8 mouse cellular contexts compared by ENCODE assay signal in the genomic region with DNA sequence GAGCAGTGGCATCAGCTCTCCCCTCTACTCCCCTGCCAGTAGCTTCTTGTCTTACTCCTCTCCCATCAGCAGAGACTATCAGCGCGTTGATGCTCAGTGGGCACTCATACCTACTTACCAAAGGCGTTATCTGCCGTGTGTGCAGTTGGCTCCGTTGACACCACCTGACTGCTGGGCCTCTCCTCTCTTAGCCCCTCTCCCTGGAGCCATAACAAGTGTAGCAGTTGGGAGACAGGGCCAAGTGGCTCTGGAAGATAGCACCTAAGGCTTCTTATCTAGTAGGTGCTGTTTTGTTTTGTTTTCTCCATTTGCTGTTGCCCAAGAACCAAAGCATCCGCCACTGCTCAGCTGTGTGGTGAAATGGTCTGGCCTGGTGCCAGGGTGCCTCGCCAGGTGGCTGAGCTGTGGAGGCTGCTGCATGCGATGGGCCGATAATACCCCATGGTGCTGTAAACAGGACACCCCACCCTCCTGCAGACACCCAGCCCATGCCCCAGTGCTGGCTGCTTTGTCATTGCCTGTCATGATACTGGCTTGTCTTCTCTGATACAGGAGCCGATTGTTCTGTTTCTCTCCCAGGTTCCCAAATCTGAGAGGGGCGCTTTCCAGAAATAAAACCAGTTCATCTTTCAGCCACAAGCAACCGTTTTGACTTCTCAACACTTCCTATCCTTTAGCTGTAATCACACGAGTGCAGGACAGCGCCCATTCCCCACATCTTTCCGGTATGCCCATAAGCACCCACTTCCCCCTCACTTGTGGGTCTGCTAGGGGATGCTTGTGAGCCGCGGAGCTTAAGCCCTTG. TPM values are rescaled to one million over a fixed set of nuclear protein-coding genes. Genes with fewer than 3 reads are reported as not detected.
DNase-seq lines count a peak whose midpoint lies in the region; ATAC-seq lines count a peak whose summit lies in the region.

No protein-coding gene starts in this region.

- no peak overlapping the region for H3K4me2 ChIP-seq in forebrain, embryonic 11.5 days (ENCODE audit: low read depth, low read length, severe bottlenecking)
- no peak overlapping the region for H3K4me2 ChIP-seq in lung, embryonic 15.5 days

- 88% methylated on average over 17 of the region's 17 CpGs for WGBS in forebrain, embryonic 11.5 days
- WGBS in lung, embryonic 15.5 days = 66% methylated on average over 17 of the region's 17 CpGs

- no peaks in the 10 kb centered on the region for H3K36me3 ChIP-seq in forebrain, embryonic 11.5 days (ENCODE audit: control insufficient read depth, insufficient read depth, low read length)
- H3K36me3 ChIP-seq in lung, embryonic 15.5 days = no peaks in the 10 kb centered on the region

- peak; percentile 60 for DNase-seq in layer of hippocampus, adult 9-11 months
- no peak for DNase-seq in layer of hippocampus, postnatal 25 days (ENCODE audit: extremely low spot score in 1 of 2, low spot score in 1 of 2)
- peak; percentile 42 for DNase-seq in Muller cell, postnatal 12 days (ENCODE audit: inconsistent ontology term)
- DNase-seq in forebrain, embryonic 11.5 days (ENCODE audit: low spot score) = peak; percentile 67
- DNase-seq in heart, postnatal 4 days = peak; percentile 70
- DNase-seq in spleen, postnatal 14 days (ENCODE audit: low spot score in 2 of 2) = peak; percentile 91 to 95
- DNase-seq in urinary bladder, adult 2 months (ENCODE audit: low spot score) = no peak

- H3K9me3 ChIP-seq in forebrain, embryonic 11.5 days (ENCODE audit: control insufficient read depth, low read length) = no peaks in the 10 kb centered on the region
- no peaks in the 10 kb centered on the region for H3K9me3 ChIP-seq in lung, embryonic 15.5 days

- H3K27ac ChIP-seq in forebrain, embryonic 11.5 days (ENCODE audit: low read depth, low read length) = no peak overlapping the region
- H3K27ac ChIP-seq in lung, embryonic 15.5 days = no peak overlapping the region

- no peaks in the 10 kb centered on the region for H3K27me3 ChIP-seq in forebrain, embryonic 11.5 days (ENCODE audit: control insufficient read depth, insufficient read depth, low read length)
- no peaks in the 10 kb centered on the region for H3K27me3 ChIP-seq in lung, embryonic 15.5 days

- no peaks in the 10 kb centered on the region for H3K4me1 ChIP-seq in forebrain, embryonic 11.5 days (replicated peaks; ENCODE audit: control insufficient read depth, insufficient read depth, low read length)
- H3K4me1 ChIP-seq in lung, embryonic 15.5 days = peaks cover 18% of the 10 kb centered on the region

- ATAC-seq in forebrain, embryonic 11.5 days (replicated peaks; ENCODE audit: low FRiP score) = 0 out of 2 replicates have a peak, but pooled peaks have one; percentile 51
- ATAC-seq in lung, embryonic 15.5 days (ENCODE audit: borderline replicate concordance, extremely low read depth, low FRiP score, low TSS enrichment) = peak; percentile 72; the same call in 1 of the 2 replicates

- H3K9ac ChIP-seq in forebrain, embryonic 11.5 days (ENCODE audit: low read length) = no peak overlapping the region
- H3K9ac ChIP-seq in lung, embryonic 15.5 days = no peak overlapping the region

- no peak overlapping the region for H3K4me3 ChIP-seq in forebrain, embryonic 11.5 days (ENCODE audit: low read depth, low read length)
- no peak overlapping the region for H3K4me3 ChIP-seq in lung, embryonic 15.5 days

RNA-seq across cellular contexts. Expression of a gene that starts 19.9 kb away (rescaled TPM):
- 1 to 10 TPM; 3.2 to 7.2 TPM for total RNA-seq in layer of hippocampus, postnatal 25 days (2021)
- polyA plus RNA-seq in forebrain, embryonic 11.5 days (2014; fragmentation: Nextera tagmentation; extraction: Ambion mirVana) = 8.9 and 10.1 TPM in 2 replicates
- 10 to 100 TPM in 1 of 2 experiments, 1 to 10 TPM in 1; 8.4 to 11.5 TPM for total RNA-seq in heart, postnatal 4 days (2021)
- 13.0 and 13.8 TPM in 2 replicates for polyA plus RNA-seq in lung, embryonic 15.5 days (2015; fragmentation: Nextera tagmentation; extraction: Ambion mirVana)
- 20.8 and 23.0 TPM in 2 replicates for polyA plus RNA-seq in urinary bladder, adult 2 months (2012; rRNA removed)

RNA-seq across cellular contexts. Expression of a gene that starts 27.8 kb away (rescaled TPM):
- total RNA-seq in layer of hippocampus, postnatal 25 days (2021) = 10 to 100 TPM; 69.7 to 69.9 TPM
- 116 and 118 TPM in 2 replicates for polyA plus RNA-seq in forebrain, embryonic 11.5 days (2014; fragmentation: Nextera tagmentation; extraction: Ambion mirVana)
- total RNA-seq in heart, postnatal 4 days (2021) = 10 to 100 TPM; 57.1 to 60.5 TPM
- 100 and 102 TPM in 2 replicates for polyA plus RNA-seq in lung, embryonic 15.5 days (2015; fragmentation: Nextera tagmentation; extraction: Ambion mirVana)
- 55.1 and 66.5 TPM in 2 replicates for polyA plus RNA-seq in urinary bladder, adult 2 months (2012; rRNA removed)

RNA-seq across cellular contexts. Expression of a gene that starts 46.6 kb away (rescaled TPM):
- total RNA-seq in layer of hippocampus, postnatal 25 days (2021) = 10 to 100 TPM; 74.8 to 75.5 TPM
- 85.3 and 94.0 TPM in 2 replicates for polyA plus RNA-seq in forebrain, embryonic 11.5 days (2014; fragmentation: Nextera tagmentation; extraction: Ambion mirVana)
- total RNA-seq in heart, postnatal 4 days (2021) = 10 to 100 TPM; 52.9 to 54.3 TPM
- 78.0 and 80.1 TPM in 2 replicates for polyA plus RNA-seq in lung, embryonic 15.5 days (2015; fragmentation: Nextera tagmentation; extraction: Ambion mirVana)
- polyA plus RNA-seq in urinary bladder, adult 2 months (2012; rRNA removed) = 36.3 and 38.0 TPM in 2 replicates

RNA-seq across cellular contexts. Expression of a gene that starts 57.2 kb away (rescaled TPM):
- 100 to 1,000 TPM; 159 to 170 TPM for total RNA-seq in layer of hippocampus, postnatal 25 days (2021)
- 144 and 146 TPM in 2 replicates for polyA plus RNA-seq in forebrain, embryonic 11.5 days (2014; fragmentation: Nextera tagmentation; extraction: Ambion mirVana)
- total RNA-seq in heart, postnatal 4 days (2021) = 100 to 1,000 TPM; 111 to 133 TPM
- 147 and 157 TPM in 2 replicates for polyA plus RNA-seq in lung, embryonic 15.5 days (2015; fragmentation: Nextera tagmentation; extraction: Ambion mirVana)
- polyA plus RNA-seq in urinary bladder, adult 2 months (2012; rRNA removed) = 79.1 and 103 TPM in 2 replicates

Comparison
In these comparisons a context has a peak if more than half of its experiments do, and no peak if none do; other contexts are left out.
1. DNase-seq: peak in layer of hippocampus, adult 9-11 months (single experiment), Muller cell, postnatal 12 days (single experiment), forebrain, embryonic 11.5 days (single experiment), heart, postnatal 4 days (single experiment) and spleen, postnatal 14 days (2 of 2); none in layer of hippocampus, postnatal 25 days (0 of 2) and urinary bladder, adult 2 months (single experiment).